Mouse (Mus musculus) heart, postnatal 0 days (tissue): Measurements from ENCODE around the gene Zkscan7. TPM values are rescaled to one million over a fixed set of nuclear protein-coding genes. Genes with fewer than 3 reads are reported as not detected.
A peak's percentile ranks its signal among the peaks of the same experiment; 100 is the strongest.

Source experiments
- ATAC-seq: fragments of 200-750 bp; cut with Nextera tagmentation; 2 replicates; pipeline ENCODE4 v1.8.0; 2017; ENCODE audit warnings: low read depth, moderate number of reproducible peaks, moderate library complexity; ENCODE audit not compliant: insufficient read depth
- DNase-seq: peaks from one replicate; pipeline ENCODE4 v3.0.0-alpha.2; 2016; ENCODE audit warnings: low spot score
- H3K27ac ChIP-seq: fragments of 300-500 bp; sonication (generic); 2 replicates; pipeline ENCODE4 v1.5.1; 2014; ENCODE audit warnings: low read depth, mild to moderate bottlenecking
- H3K27me3 ChIP-seq: fragments of 300-500 bp; sonication (generic); 2 replicates; pipeline ENCODE4 v1.6.1; 2014; ENCODE audit warnings: low read length, mixed read lengths; ENCODE audit not compliant: control insufficient read depth, insufficient read depth
- H3K36me3 ChIP-seq: fragments of 300-500 bp; sonication (generic); replicated peaks from 2 replicates; pipeline ENCODE4 v1.6.1; 2014; ENCODE audit warnings: low read length, mixed read lengths; ENCODE audit not compliant: control insufficient read depth, insufficient read depth
- H3K4me1 ChIP-seq: fragments of 300-500 bp; sonication (generic); 2 replicates; pipeline ENCODE4 v1.6.1; 2014; ENCODE audit warnings: antibody characterized with exemption; ENCODE audit not compliant: control insufficient read depth, insufficient read depth
- H3K4me2 ChIP-seq: fragments of 300-500 bp; sonication (generic); 2 replicates; pipeline ENCODE4 v1.6.1; 2014; ENCODE audit warnings: low read depth, mild to moderate bottlenecking, low read length, moderate library complexity
- H3K4me3 ChIP-seq: fragments of 300-500 bp; sonication (generic); 2 replicates; pipeline ENCODE4 v1.5.1; 2014; ENCODE audit warnings: low read depth, low read length
- H3K9ac ChIP-seq: fragments of 300-500 bp; sonication (generic); replicated peaks from 2 replicates; pipeline ENCODE4 v1.6.1; 2014; ENCODE audit warnings: low read depth, low read length, mixed read lengths
- H3K9me3 ChIP-seq: fragments of 300-500 bp; sonication (generic); replicated peaks from 2 replicates; pipeline ENCODE4 v1.6.1; 2016; ENCODE audit warnings: low read length; ENCODE audit not compliant: control insufficient read depth
- CTCF ChIP-seq: IDR thresholded peaks from 2 replicates; pipeline ENCODE4 v1.5.1; 2016; ENCODE audit warnings: antibody characterized with exemption, control low read depth, low read depth
- EP300 ChIP-seq: IDR thresholded peaks from 2 replicates; pipeline ENCODE4 v1.6.1; 2016; ENCODE audit warnings: antibody characterized with exemption, low read depth
- WGBS: fragments of 180-500 bp; shearing (Covaris S2); extraction: QIAGEN DNeasy Blood & Tissue Kit; methylation state at CpG from one replicate; pipeline ENCODE4 v1.1.7; 2014; 5-methylcytosine and 5-hydroxymethylcytosine counted together
- polyA plus RNA-seq: library from polyadenylated mRNA; unstranded; fragments of >200 nt; fragmentation: Nextera tagmentation; extraction: Ambion mirVana; gene quantifications from 2 replicates; pipeline ENCODE4 v1.2.1, GENCODE M21; 2015
- total RNA-seq: library from RNA; depleted of rRNA; stranded (reverse); fragments of >200 nt; gene quantifications from 2 replicates; pipeline ENCODE4 v1.2.3, GENCODE M21; 2014; ENCODE audit warnings: low replicate concordance; rRNA removed

The Zkscan7 gene
- total RNA-seq: 3.9 and 5.4 TPM in 2 replicates
- polyA plus RNA-seq: 1.4 and 1.5 TPM in 2 replicates

- TF ChIP-seq EP300 (no peak), CTCF (no peak)
- H3K27ac ChIP-seq: no peak within 1 kb of the TSS
Observed at GRCm38 (mm10) chr9:122885385-122885784, at the start of gene Zkscan7. Zkscan7 (plus strand) TSS chr9:122885685.

GRCm38 (mm10) chr9:122836126-122836525 is 49.4 kb upstream of the Zkscan7 start:
- TF ChIP-seq CTCF (no peak), EP300 (no peak)
- no peak for DNase-seq

More at GRCm38 (mm10) chr9:122885385-122885784, at the start of gene Zkscan7:
- H3K9ac ChIP-seq: peak within 1 kb of the TSS; percentile 73; the same call in 1 of the 2 replicates
- H3K36me3 ChIP-seq: no peaks in the 10 kb centered on the region
- peaks cover 12% of the 10 kb centered on the region; the same call in 1 of the 2 replicates for H3K9me3 ChIP-seq
- H3K4me2 ChIP-seq: peak within 1 kb of the TSS; percentile 93
- 0 out of 2 replicates have a peak, but pooled peaks cover 3% of the 10 kb centered on the region for H3K27me3 ChIP-seq
- WGBS: 81% methylated on average over 3 of the region's 3 CpGs
- no peak for ATAC-seq
- H3K4me3 ChIP-seq: peak within 1 kb of the TSS; percentile 74
- H3K4me1 ChIP-seq: peaks cover 5% of the 10 kb centered on the region; the same call in 1 of the 2 replicates
- no peak for DNase-seq

GRCm38 (mm10) chr9:122836790-122837189 is 48.7 kb upstream of the Zkscan7 start:
- TF ChIP-seq CTCF (no peak), EP300 (no peak)
- ATAC-seq (peak; percentile 74), DNase-seq (peak; percentile 61)
- no peaks in the 10 kb centered on the region for H3K9me3 ChIP-seq
- peak overlapping the region; percentile 51 for H3K27ac ChIP-seq
- H3K36me3 ChIP-seq: 0 out of 2 replicates have a peak, but pooled peaks cover 13% of the 10 kb centered on the region
- no peak overlapping the region for H3K4me3 ChIP-seq
- H3K4me2 ChIP-seq: no peak overlapping the region
- WGBS: 21% methylated on average over 6 of the region's 6 CpGs
- H3K4me1 ChIP-seq: peaks cover 9% of the 10 kb centered on the region; the same call in 1 of the 2 replicates
- no peaks in the 10 kb centered on the region for H3K27me3 ChIP-seq
- H3K9ac ChIP-seq: no peak overlapping the region

More at GRCm38 (mm10) chr9:122836126-122836525, 49.4 kb upstream of the Zkscan7 start:
- no peaks in the 10 kb centered on the region for H3K27me3 ChIP-seq
- H3K4me2 ChIP-seq: no peak overlapping the region
- H3K4me1 ChIP-seq: peaks cover 9% of the 10 kb centered on the region; the same call in 1 of the 2 replicates
- 0 out of 2 replicates have a peak, but pooled peaks cover 13% of the 10 kb centered on the region for H3K36me3 ChIP-seq
- no peak overlapping the region for H3K4me3 ChIP-seq
- H3K9me3 ChIP-seq: no peaks in the 10 kb centered on the region
- H3K27ac ChIP-seq: no peak overlapping the region; the same call in 1 of the 2 replicates
- WGBS: 75% methylated on average over 9 of the region's 9 CpGs
- ATAC-seq: no peak
- no peak overlapping the region for H3K9ac ChIP-seq

- DNase-seq (no peak), ATAC-seq (peak; percentile 4; the same call in 1 of the 2 replicates)
- Histone ChIP-seq H3K9ac (no peak overlapping the region), H3K36me3 (0 out of 2 replicates have a peak, but pooled peaks cover 13% of the 10 kb centered on the region), H3K27me3 (no peaks in the 10 kb centered on the region), H3K27ac (peak overlapping the region; percentile 51), H3K4me2 (no peak overlapping the region; the same call in 1 of the 2 replicates), H3K4me1 (peaks cover 9% of the 10 kb centered on the region; the same call in 1 of the 2 replicates), H3K9me3 (no peaks in the 10 kb centered on the region), H3K4me3 (no peak overlapping the region)
- TF ChIP-seq EP300 (no peak), CTCF (no peak)
- 79% methylated on average over 4 of the region's 4 CpGs for WGBS
Observed at GRCm38 (mm10) chr9:122837216-122837615, 48.3 kb upstream of the Zkscan7 start.

- WGBS: 23% methylated on average over 16 of the region's 16 CpGs
- H3K27me3 ChIP-seq: no peaks in the 10 kb centered on the region
- peak overlapping the region; percentile 41 for H3K4me2 ChIP-seq
- DNase-seq: peak; percentile 63
- H3K9ac ChIP-seq: 0 out of 2 replicates have a peak overlapping the region, but pooled peaks have one; percentile 32
- 0 out of 2 replicates have a peak, but pooled peaks cover 13% of the 10 kb centered on the region for H3K36me3 ChIP-seq
- peak; percentile 85 for ATAC-seq
- peak overlapping the region; percentile 51 for H3K27ac ChIP-seq
- peaks cover 9% of the 10 kb centered on the region; the same call in 1 of the 2 replicates for H3K4me1 ChIP-seq
- TF ChIP-seq CTCF: peak; percentile 64
- no peak for TF ChIP-seq EP300
- no peak overlapping the region for H3K4me3 ChIP-seq
- no peaks in the 10 kb centered on the region for H3K9me3 ChIP-seq
Observed at GRCm38 (mm10) chr9:122837680-122838079, 47.8 kb upstream of the Zkscan7 start.
